Mouse (Mus musculus): Measurements from ENCODE around the gene Hscb. TPM values are rescaled to one million over a fixed set of nuclear protein-coding genes. Genes with fewer than 3 reads are reported as not detected.

Gene Hscb
- polyA plus RNA-seq, 1 experiment from 2014 or later: 45.7 TPM

- DNase-seq (ENCODE audit: low read depth, low spot score): no peak
- no peak for TF ChIP-seq CTCF (IDR thresholded peaks at IDR 0.05)
- in situ Hi-C loops (cut with MboI; ENCODE audit: low pct_unique_long_range_greater_than_20kb): loop anchor here (5.0 kb wide), 1 partner anchor 61 kb away; no protein-coding TSS in a partner anchor
- no peak for ATAC-seq
- CTCF ChIA-PET: interaction anchor here (1.2 kb wide), 1 partner anchor 131 kb away, joined by 3 read pairs; no protein-coding TSS in a partner anchor
- H3K27me3 ChIP-seq: no peaks in the 10 kb centered on the region
- POLR2A ChIA-PET: no interaction called here
These were observed 57.9 kb downstream of the Hscb start for GRCm38 (mm10) chr5:110781529-110782238.

GRCm38 (mm10) chr5:110780761-110781528, 58.6 kb downstream of the Hscb start:
- no peak for TF ChIP-seq CTCF (IDR thresholded peaks at IDR 0.05)
- H3K27me3 ChIP-seq: no peaks in the 10 kb centered on the region
- DNase-seq (ENCODE audit: low read depth, low spot score) (no peak), ATAC-seq (peak; percentile 57)
- ChIA-PET CTCF (interaction anchor here (1.2 kb wide), 1 partner anchor 132 kb away, joined by 3 read pairs; no protein-coding TSS in a partner anchor), POLR2A (no interaction called here)
- in situ Hi-C loops (cut with MboI; ENCODE audit: low pct_unique_long_range_greater_than_20kb): loop anchor here (5.0 kb wide), 1 partner anchor 61 kb away; no protein-coding TSS in a partner anchor

- no peaks in the 10 kb centered on the region for H3K27me3 ChIP-seq
- ChIA-PET CTCF (interaction anchor here (0.8 to 1.2 kb wide), 2 partner anchors 133 to 587 kb away, joined by 3 read pairs; no protein-coding TSS in a partner anchor), POLR2A (interaction anchor here (0.7 kb wide), 1 partner anchor 10 kb away, joined by 3 read pairs; no protein-coding TSS in a partner anchor)
- in situ Hi-C loops (cut with MboI; ENCODE audit: low pct_unique_long_range_greater_than_20kb): loop anchor here (5.0 kb wide), 1 partner anchor 62 kb away; no protein-coding TSS in a partner anchor
- no peak for TF ChIP-seq CTCF (IDR thresholded peaks at IDR 0.05)
- DNase-seq (ENCODE audit: low read depth, low spot score) (peak; percentile 60), ATAC-seq (peak; percentile 70)
These were observed 59.4 kb downstream of the Hscb start, which contains the start of gene Pus1 for GRCm38 (mm10) chr5:110779998-110780760. Gene Pus1, minus strand, starts transcription at chr5:110780659.

- no peaks in the 10 kb centered on the region for H3K27me3 ChIP-seq
- TF ChIP-seq CTCF (IDR thresholded peaks at IDR 0.05): no peak
- ChIA-PET POLR2A (interaction anchor here (0.7 kb wide), 1 partner anchor 10 kb away, joined by 3 read pairs; no protein-coding TSS in a partner anchor), CTCF (interaction anchor here (0.6 to 0.8 kb wide), 2 partner anchors 428 to 588 kb away, joined by 3 read pairs; no protein-coding TSS in a partner anchor)
- DNase-seq (ENCODE audit: low read depth, low spot score) (no peak), ATAC-seq (no peak)
- in situ Hi-C loops (cut with MboI; ENCODE audit: low pct_unique_long_range_greater_than_20kb): no loop called here
These were observed 60.1 kb downstream of the Hscb start for GRCm38 (mm10) chr5:110779276-110779997.

Other genes with a start within 250 kb of the Hscb start
- 42.0 TPM for gene Noc4l, start 186.4 kb downstream of the Hscb start, polyA plus RNA-seq (2021)
- 29.3 TPM for gene Ddx51, start 186.3 kb downstream of the Hscb start, polyA plus RNA-seq (2021)
- gene Ep400, start 69.1 kb downstream of the Hscb start, polyA plus RNA-seq (2021): 49.4 TPM
- gene Pus1, start 59.1 kb downstream of the Hscb start, polyA plus RNA-seq (2021): 59.2 TPM
- 63.7 TPM for gene Ulk1, start 29.7 kb downstream of the Hscb start, polyA plus RNA-seq (2021)
- 21.3 TPM for gene Chek2, start 202 bp upstream of the Hscb start, polyA plus RNA-seq (2021)
- 9.0 TPM for gene Ttc28, start 40.0 kb upstream of the Hscb start, polyA plus RNA-seq (2021)